Mouse (Mus musculus) forebrain, postnatal 0 days (tissue): ENCODE data around the gene Cpsf7. TPM values are rescaled to one million over a fixed set of nuclear protein-coding genes. Genes with fewer than 3 reads are reported as not detected.

Experiments
- ATAC-seq: fragments of 200-750 bp; cut with Nextera tagmentation; 2 replicates; pipeline ENCODE4 v1.8.0; 2017; ENCODE audit warnings: mild to moderate bottlenecking, moderate library complexity
- DNase-seq: peaks from one replicate; pipeline ENCODE4 v3.0.0-alpha.2; 2015
- H3K27ac ChIP-seq: fragments of 300-500 bp; sonication (generic); 2 replicates; pipeline ENCODE4 v1.5.1; 2014; ENCODE audit warnings: low read depth, mild to moderate bottlenecking, antibody characterized with exemption, low read length, moderate library complexity, mixed read lengths
- H3K27me3 ChIP-seq: fragments of 300-500 bp; sonication (generic); 2 replicates; pipeline ENCODE4 v1.6.1; 2014; ENCODE audit warnings: mild to moderate bottlenecking, low read length, mixed read lengths; ENCODE audit not compliant: insufficient read depth
- H3K36me3 ChIP-seq: fragments of 300-500 bp; sonication (generic); 2 replicates; pipeline ENCODE4 v1.6.1; 2014; ENCODE audit warnings: mild to moderate bottlenecking, moderate library complexity; ENCODE audit not compliant: insufficient read depth
- H3K4me1 ChIP-seq: fragments of 300-500 bp; sonication (generic); 2 replicates; pipeline ENCODE4 v1.6.1; 2014; ENCODE audit warnings: antibody characterized with exemption; ENCODE audit not compliant: insufficient read depth
- H3K4me2 ChIP-seq: fragments of 300-500 bp; sonication (generic); 2 replicates; pipeline ENCODE4 v1.6.1; 2014; ENCODE audit warnings: low read depth, mild to moderate bottlenecking, moderate library complexity
- H3K4me3 ChIP-seq: fragments of 300-500 bp; sonication (generic); 2 replicates; pipeline ENCODE4 v1.5.1; 2014; ENCODE audit warnings: low read depth, low read length, mixed read lengths
- H3K9ac ChIP-seq: fragments of 300-500 bp; sonication (generic); 2 replicates; pipeline ENCODE4 v1.6.1; 2014; ENCODE audit warnings: mild to moderate bottlenecking
- H3K9me3 ChIP-seq: fragments of 300-500 bp; sonication (generic); 2 replicates; pipeline ENCODE4 v1.6.1; 2016; ENCODE audit warnings: low read length
- CTCF ChIP-seq: sonication (generic); IDR thresholded peaks from 2 replicates; pipeline ENCODE4 v1.5.1; 2016; ENCODE audit warnings: antibody characterized with exemption, control low read depth, low read depth
- WGBS: fragments of 180-500 bp; shearing (Covaris S2); extraction: QIAGEN DNeasy Blood & Tissue Kit; methylation state at CpG from one replicate; pipeline ENCODE4 v1.1.7; 2014; 5-methylcytosine and 5-hydroxymethylcytosine counted together
- polyA plus RNA-seq: library from polyadenylated mRNA; unstranded; fragments of >200 nt; fragmentation: Nextera tagmentation; extraction: Ambion mirVana; gene quantifications from 2 replicates; pipeline ENCODE4 v1.2.1, GENCODE M21; 2015
- total RNA-seq: library from RNA; depleted of rRNA; stranded (reverse); fragments of >200 nt; gene quantifications from 2 replicates; pipeline ENCODE4 v1.2.3, GENCODE M21; 2014

The Cpsf7 gene
- total and polyA plus RNA-seq, 2 experiments from 2014 or later: 41.9 to 74.9 TPM

GRCm38 (mm10) chr19:10580102-10580501 is 55.0 kb downstream of the Cpsf7 start:
- Histone ChIP-seq H3K4me1 (peaks cover 21% of the 10 kb centered on the region), H3K9ac (no peak overlapping the region), H3K9me3 (no peaks in the 10 kb centered on the region), H3K27ac (no peak overlapping the region), H3K27me3 (no peaks in the 10 kb centered on the region), H3K4me2 (no peak overlapping the region), H3K36me3 (peaks cover 1% of the 10 kb centered on the region; the same call in 1 of the 2 replicates), H3K4me3 (no peak overlapping the region)
- ATAC-seq (no peak), DNase-seq (no peak)
- TF ChIP-seq CTCF: no peak
- 87% methylated on average over 3 of the region's 3 CpGs for WGBS

GRCm38 (mm10) chr19:10580761-10581160 is 55.7 kb downstream of the Cpsf7 start:
- no peak for DNase-seq
- ATAC-seq: no peak
- Histone ChIP-seq H3K27ac (no peak overlapping the region), H3K9me3 (no peaks in the 10 kb centered on the region), H3K4me2 (no peak overlapping the region), H3K27me3 (no peaks in the 10 kb centered on the region), H3K9ac (no peak overlapping the region), H3K4me1 (peaks cover 21% of the 10 kb centered on the region), H3K36me3 (no peaks in the 10 kb centered on the region), H3K4me3 (no peak overlapping the region)
- TF ChIP-seq CTCF: no peak
- WGBS: 85% methylated on average over 3 of the region's 3 CpGs

- 90% methylated on average over 6 of the region's 6 CpGs for WGBS
- Histone ChIP-seq H3K4me3 (no peak overlapping the region), H3K9ac (no peak overlapping the region), H3K4me2 (no peak overlapping the region), H3K4me1 (peaks cover 13% of the 10 kb centered on the region), H3K27me3 (no peaks in the 10 kb centered on the region), H3K36me3 (no peaks in the 10 kb centered on the region), H3K27ac (no peak overlapping the region), H3K9me3 (no peaks in the 10 kb centered on the region)
- ATAC-seq: no peak
- no peak for TF ChIP-seq CTCF
- no peak for DNase-seq
Measured at GRCm38 (mm10) chr19:10581984-10582383, 56.9 kb downstream of the Cpsf7 start.

GRCm38 (mm10) chr19:10583550-10584146 is 58.6 kb downstream of the Cpsf7 start:
- Histone ChIP-seq H3K36me3 (peaks cover 1% of the 10 kb centered on the region; the same call in 1 of the 2 replicates), H3K9ac (no peak overlapping the region), H3K27ac (no peak overlapping the region), H3K27me3 (no peaks in the 10 kb centered on the region), H3K9me3 (no peaks in the 10 kb centered on the region), H3K4me2 (no peak overlapping the region), H3K4me1 (peaks cover 2% of the 10 kb centered on the region; the same call in 1 of the 2 replicates), H3K4me3 (no peak overlapping the region)
- peak; percentile 9 for DNase-seq
- TF ChIP-seq CTCF: no peak
- ATAC-seq: no peak
- WGBS: 27% methylated on average over 7 of the region's 7 CpGs

GRCm38 (mm10) chr19:10585112-10585511 is 60.0 kb downstream of the Cpsf7 start:
- H3K27me3 ChIP-seq: no peaks in the 10 kb centered on the region
- no peak overlapping the region for H3K27ac ChIP-seq
- H3K9me3 ChIP-seq: no peaks in the 10 kb centered on the region
- H3K9ac ChIP-seq: no peak overlapping the region
- H3K4me3 ChIP-seq: no peak overlapping the region
- TF ChIP-seq CTCF: no peak
- DNase-seq: no peak
- H3K36me3 ChIP-seq: peaks cover 9% of the 10 kb centered on the region; the same call in 1 of the 2 replicates
- H3K4me1 ChIP-seq: no peaks in the 10 kb centered on the region
- 93% methylated on average over 8 of the region's 8 CpGs for WGBS
- ATAC-seq: no peak
- no peak overlapping the region for H3K4me2 ChIP-seq

- no peak overlapping the region for H3K4me2 ChIP-seq
- H3K36me3 ChIP-seq: peaks cover 14% of the 10 kb centered on the region; the same call in 1 of the 2 replicates
- H3K9ac ChIP-seq: no peak overlapping the region
- no peak for DNase-seq
- no peak for ATAC-seq
- no peaks in the 10 kb centered on the region for H3K9me3 ChIP-seq
- no peaks in the 10 kb centered on the region for H3K27me3 ChIP-seq
- H3K4me1 ChIP-seq: no peaks in the 10 kb centered on the region
- no peak overlapping the region for H3K27ac ChIP-seq
- TF ChIP-seq CTCF: no peak
- no peak overlapping the region for H3K4me3 ChIP-seq
- WGBS: 89% methylated on average over 8 of the region's 8 CpGs
Measured at GRCm38 (mm10) chr19:10587231-10587630, 62.2 kb downstream of the Cpsf7 start.

- no peak for ATAC-seq
- H3K27ac ChIP-seq: no peak overlapping the region
- H3K9me3 ChIP-seq: no peaks in the 10 kb centered on the region
- no peak overlapping the region for H3K4me2 ChIP-seq
- no peaks in the 10 kb centered on the region for H3K27me3 ChIP-seq
- no peak overlapping the region for H3K9ac ChIP-seq
- 72% methylated on average over 5 of the region's 5 CpGs for WGBS
- H3K36me3 ChIP-seq: peaks cover 34% of the 10 kb centered on the region
- no peak for TF ChIP-seq CTCF
- no peak for DNase-seq
- H3K4me1 ChIP-seq: no peaks in the 10 kb centered on the region
- no peak overlapping the region for H3K4me3 ChIP-seq
Measured at GRCm38 (mm10) chr19:10589127-10589857, 64.2 kb downstream of the Cpsf7 start.
